Mouse (Mus musculus) thymus, adult 2 months (tissue): ENCODE data around the gene Ppfia2. TPM values are rescaled to one million over a fixed set of nuclear protein-coding genes. Genes with fewer than 3 reads are reported as not detected.

ENCODE experiments used
- DNase-seq: peaks from one replicate; pipeline ENCODE4 v3.0.0; 2021
- H3K27ac ChIP-seq: fragments of 200-500 bp; 2 replicates; pipeline ENCODE4 v1.5.1; 2012; ENCODE audit warnings: low read length, control low read depth; ENCODE audit not compliant: control insufficient read depth, insufficient read depth
- H3K27me3 ChIP-seq: fragments of 200-500 bp; 2 replicates; pipeline ENCODE4 v1.6.1; 2012; ENCODE audit warnings: mild to moderate bottlenecking, low read length, moderate library complexity, mixed read lengths; ENCODE audit not compliant: control insufficient read depth, insufficient read depth
- H3K36me3 ChIP-seq: fragments of 200-500 bp; 2 replicates; pipeline ENCODE4 v1.6.1; 2012; ENCODE audit warnings: mild to moderate bottlenecking, low read length, moderate library complexity; ENCODE audit not compliant: control insufficient read depth, insufficient read depth
- H3K4me1 ChIP-seq: fragments of 200-500 bp; replicated peaks from 2 replicates; pipeline ENCODE4 v1.6.1; 2012; ENCODE audit warnings: low read length; ENCODE audit not compliant: control insufficient read depth, insufficient read depth
- H3K4me3 ChIP-seq: fragments of 200-500 bp; 2 replicates; pipeline ENCODE4 v1.5.1; 2012; ENCODE audit warnings: mild to moderate bottlenecking, low read length, control low read depth, moderate library complexity; ENCODE audit not compliant: control insufficient read depth, insufficient read depth
- CTCF ChIP-seq: fragments of 200-500 bp; IDR thresholded peaks from 2 replicates; pipeline ENCODE4 v1.5.1; 2012; ENCODE audit warnings: mild to moderate bottlenecking, control low read depth, low read length, moderate library complexity, borderline replicate concordance; ENCODE audit not compliant: control insufficient read depth, poor library complexity, insufficient read depth; ENCODE audit errors: extremely low read depth
- POLR2A ChIP-seq: fragments of 200-500 bp; IDR thresholded peaks from 2 replicates; pipeline ENCODE4 v1.6.1; 2012; ENCODE audit warnings: mild to moderate bottlenecking, low read length, control low read depth, moderate library complexity; ENCODE audit not compliant: control insufficient read depth, poor library complexity, insufficient read depth; ENCODE audit errors: extremely low read depth
- WGBS: fragments of 180-500 bp; shearing (Covaris S2); methylation state at CpG from one replicate; pipeline ENCODE4 v1.1.7; 2018; 5-methylcytosine and 5-hydroxymethylcytosine counted together
- polyA plus RNA-seq: library from polyadenylated mRNA; depleted of rRNA; stranded (reverse); fragments of >200 nt; gene quantifications from 2 replicates; pipeline ENCODE4 v1.2.3, GENCODE M21; 2012

The Ppfia2 gene
- polyA plus RNA-seq, 1 experiment, result 0.01 TPM

GRCm38 (mm10) chr10:106818381-106818780 lies 348.2 kb downstream of the Ppfia2 start:
- WGBS, result 80% methylated on average over 4 of the region's 4 CpGs
- Histone ChIP-seq H3K36me3 (no peaks in the 10 kb centered on the region), H3K27ac (no peak overlapping the region), H3K4me1 (no peaks in the 10 kb centered on the region), H3K27me3 (no peaks in the 10 kb centered on the region), H3K4me3 (no peak overlapping the region)
- no peak for DNase-seq
- TF ChIP-seq CTCF (no peak), POLR2A (no peak)

- 100% methylated on average over 1 of the region's 1 CpGs for WGBS
- Histone ChIP-seq H3K4me1 (no peaks in the 10 kb centered on the region), H3K27me3 (no peaks in the 10 kb centered on the region), H3K36me3 (no peaks in the 10 kb centered on the region), H3K4me3 (no peak overlapping the region), H3K27ac (no peak overlapping the region)
- no peak for DNase-seq
- TF ChIP-seq POLR2A, result no peak
- no peak for TF ChIP-seq CTCF
Observed at GRCm38 (mm10) chr10:106824215-106824614, 354.1 kb downstream of the Ppfia2 start.

GRCm38 (mm10) chr10:106838476-106838875 lies 368.3 kb downstream of the Ppfia2 start:
- Histone ChIP-seq H3K27me3 (no peaks in the 10 kb centered on the region), H3K36me3 (no peaks in the 10 kb centered on the region), H3K4me3 (no peak overlapping the region), H3K4me1 (no peaks in the 10 kb centered on the region), H3K27ac (no peak overlapping the region)
- WGBS, result 65% methylated on average over 1 of the region's 1 CpGs
- DNase-seq, result no peak
- TF ChIP-seq CTCF, result no peak
- no peak for TF ChIP-seq POLR2A

- no peak overlapping the region for H3K4me3 ChIP-seq
- WGBS, result 82% methylated on average over 6 of the region's 6 CpGs
- H3K36me3 ChIP-seq, result no peaks in the 10 kb centered on the region
- H3K4me1 ChIP-seq, result no peaks in the 10 kb centered on the region
- no peak overlapping the region for H3K27ac ChIP-seq
- TF ChIP-seq CTCF (no peak), POLR2A (no peak)
- H3K27me3 ChIP-seq, result no peaks in the 10 kb centered on the region
- no peak for DNase-seq
Observed at GRCm38 (mm10) chr10:106858106-106858505, 388.0 kb downstream of the Ppfia2 start.

DNA sequence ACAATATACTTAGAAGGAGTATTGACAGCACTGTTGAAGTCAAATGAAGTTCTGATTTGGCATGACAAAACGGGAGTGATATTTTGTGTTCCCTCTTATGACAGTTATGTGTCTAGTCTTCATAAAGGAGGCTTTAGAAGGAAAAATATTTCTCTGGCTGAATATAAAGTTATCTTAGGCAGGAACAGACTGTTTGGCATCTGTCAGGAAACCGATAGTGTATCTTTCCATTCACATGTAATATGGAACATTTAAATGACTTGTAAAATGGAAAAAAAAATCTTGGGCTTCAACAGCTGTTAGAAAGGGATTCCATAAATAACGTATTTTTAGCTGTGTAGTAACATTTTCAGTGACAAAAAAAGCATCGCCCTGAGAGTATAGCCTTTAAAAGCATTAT lies 400.1 kb downstream of the Ppfia2 start:
- no peaks in the 10 kb centered on the region for H3K36me3 ChIP-seq
- H3K27me3 ChIP-seq, result no peaks in the 10 kb centered on the region
- H3K4me3 ChIP-seq, result no peak overlapping the region
- 79% methylated on average over 4 of the region's 4 CpGs for WGBS
- TF ChIP-seq POLR2A (no peak), CTCF (no peak)
- no peak overlapping the region for H3K27ac ChIP-seq
- DNase-seq, result no peak
- no peaks in the 10 kb centered on the region for H3K4me1 ChIP-seq

DNA sequence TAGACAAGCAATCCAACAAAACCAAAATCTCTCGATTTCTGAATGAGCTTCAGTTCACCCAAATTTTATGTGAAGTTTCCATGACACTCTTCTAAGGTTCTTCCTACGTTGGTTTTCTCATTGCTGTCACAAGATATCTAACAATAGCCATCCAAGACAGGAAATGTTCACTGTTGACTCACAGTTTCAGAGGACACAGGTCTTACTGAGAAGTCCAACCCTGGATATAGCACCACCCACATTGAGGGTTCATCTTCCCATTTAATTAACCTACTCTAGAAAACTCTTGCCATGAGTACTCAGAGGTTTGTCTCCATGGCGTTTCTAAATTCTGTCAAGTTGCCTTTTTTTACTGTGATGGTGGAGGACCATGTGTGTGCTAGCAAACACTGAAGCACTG lies 401.7 kb downstream of the Ppfia2 start:
- DNase-seq, result no peak
- no peak overlapping the region for H3K27ac ChIP-seq
- TF ChIP-seq POLR2A, result no peak
- TF ChIP-seq CTCF, result no peak
- H3K36me3 ChIP-seq, result no peaks in the 10 kb centered on the region
- 75% methylated on average over 3 of the region's 3 CpGs for WGBS
- no peaks in the 10 kb centered on the region for H3K4me1 ChIP-seq
- no peak overlapping the region for H3K4me3 ChIP-seq
- H3K27me3 ChIP-seq, result no peaks in the 10 kb centered on the region

DNA sequence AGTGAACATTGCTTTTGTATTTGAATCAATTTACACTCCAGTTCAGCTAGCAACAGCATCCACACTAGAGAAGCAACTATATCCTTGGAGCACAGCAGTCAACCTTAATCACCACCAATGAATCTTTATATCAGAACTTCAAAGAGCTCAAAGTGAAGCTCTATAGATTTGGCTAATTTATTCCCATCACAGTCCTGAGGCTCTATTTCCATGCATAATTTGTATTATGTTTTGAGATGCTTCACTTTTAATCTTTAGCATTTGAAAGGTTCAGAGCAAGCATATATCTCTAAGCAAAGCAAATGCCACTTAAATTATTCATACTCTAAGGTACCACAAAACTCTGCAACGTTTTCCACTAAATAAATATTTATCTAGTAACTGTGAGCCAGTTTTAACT lies 402.6 kb downstream of the Ppfia2 start:
- WGBS, result 33% methylated on average over 1 of the region's 1 CpGs
- Histone ChIP-seq H3K4me3 (no peak overlapping the region), H3K4me1 (no peaks in the 10 kb centered on the region), H3K27me3 (no peaks in the 10 kb centered on the region), H3K27ac (no peak overlapping the region), H3K36me3 (no peaks in the 10 kb centered on the region)
- no peak for DNase-seq
- no peak for TF ChIP-seq POLR2A
- no peak for TF ChIP-seq CTCF
